Mouse (Mus musculus) brain, embryonic 14.5 days (tissue): ENCODE results near the gene Olfr108. TPM values are rescaled to one million over a fixed set of nuclear protein-coding genes. Genes with fewer than 3 reads are reported as not detected.

Experiments
- DNase-seq: peaks from one replicate; pipeline ENCODE4 v3.0.0-alpha.2; 2011; ENCODE audit warnings: low read depth
- CTCF ChIP-seq: fragments of 200-500 bp; IDR thresholded peaks from 2 replicates; pipeline ENCODE4 v1.5.1; 2012; ENCODE audit warnings: inconsistent platforms, mild to moderate bottlenecking, moderate library complexity, borderline replicate concordance; ENCODE audit not compliant: insufficient read depth, insufficient read length; ENCODE audit errors: extremely low read depth
- POLR2A ChIP-seq: fragments of 200-500 bp; IDR thresholded peaks from 2 replicates; pipeline ENCODE4 v1.6.1; 2012; ENCODE audit warnings: mild to moderate bottlenecking, inconsistent platforms, borderline replicate concordance; ENCODE audit not compliant: poor library complexity, insufficient read depth, insufficient read length, severe bottlenecking; ENCODE audit errors: extremely low read depth
- polyA plus RNA-seq: library from polyadenylated mRNA; depleted of rRNA; stranded (reverse); fragments of >200 nt; gene quantifications from 2 replicates; pipeline ENCODE4 v1.2.3, GENCODE M21; 2012; rRNA removed

Olfr108 gene
- not detected in 2 replicates for polyA plus RNA-seq

DNA sequence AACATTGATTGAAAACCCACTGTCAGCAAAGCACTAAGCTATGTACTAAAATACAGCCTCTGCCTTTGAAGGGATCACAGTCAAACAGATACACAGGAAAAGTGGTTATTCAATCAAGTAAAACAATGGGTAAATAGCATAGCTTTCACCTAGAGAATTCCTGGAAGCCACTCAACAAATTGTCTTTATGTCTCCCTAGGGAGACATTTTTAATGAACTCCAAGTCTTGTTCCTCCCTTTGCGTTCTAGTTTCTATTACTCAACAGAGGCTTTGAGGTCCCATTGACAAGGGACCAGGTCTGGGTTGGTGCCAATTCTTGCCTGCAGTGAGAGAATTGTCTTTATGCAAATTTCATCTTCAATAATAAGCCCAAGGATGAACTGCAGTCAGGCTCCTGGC, at the start of gene Olfr108:
TSS of gene Olfr108 (plus strand) at position 301 of the 400 bp plus-strand sequence.
- no peak for DNase-seq

GRCm38 (mm10) chr17:37398926-37399325, 46.4 kb upstream of the Olfr108 start, which contains the start of gene Olfr107:
TSS of gene Olfr107 (plus strand) at chr17:37399226.
- no peak for DNase-seq
- TF ChIP-seq CTCF: no peak
- no peak for TF ChIP-seq POLR2A

More for the DNA sequence above, at the start of gene Olfr108:
- TF ChIP-seq POLR2A (no peak), CTCF (no peak)

GRCm38 (mm10) chr17:37413380-37413779, 31.9 kb upstream of the Olfr108 start:
- DNase-seq: no peak
- TF ChIP-seq POLR2A (no peak), CTCF (no peak)

- TF ChIP-seq CTCF (no peak), POLR2A (no peak)
- DNase-seq: no peak
Measured at GRCm38 (mm10) chr17:37458616-37459015, 13.3 kb downstream of the Olfr108 start, which contains the start of gene Olfr109. TSS of gene Olfr109 (plus strand) at chr17:37458916.

GRCm38 (mm10) chr17:37483452-37483851, 38.2 kb downstream of the Olfr108 start, which contains the start of gene H2-M2:
TSS of gene H2-M2 (minus strand) at chr17:37483552.
- no peak for DNase-seq
- TF ChIP-seq CTCF (no peak), POLR2A (no peak)

DNA sequence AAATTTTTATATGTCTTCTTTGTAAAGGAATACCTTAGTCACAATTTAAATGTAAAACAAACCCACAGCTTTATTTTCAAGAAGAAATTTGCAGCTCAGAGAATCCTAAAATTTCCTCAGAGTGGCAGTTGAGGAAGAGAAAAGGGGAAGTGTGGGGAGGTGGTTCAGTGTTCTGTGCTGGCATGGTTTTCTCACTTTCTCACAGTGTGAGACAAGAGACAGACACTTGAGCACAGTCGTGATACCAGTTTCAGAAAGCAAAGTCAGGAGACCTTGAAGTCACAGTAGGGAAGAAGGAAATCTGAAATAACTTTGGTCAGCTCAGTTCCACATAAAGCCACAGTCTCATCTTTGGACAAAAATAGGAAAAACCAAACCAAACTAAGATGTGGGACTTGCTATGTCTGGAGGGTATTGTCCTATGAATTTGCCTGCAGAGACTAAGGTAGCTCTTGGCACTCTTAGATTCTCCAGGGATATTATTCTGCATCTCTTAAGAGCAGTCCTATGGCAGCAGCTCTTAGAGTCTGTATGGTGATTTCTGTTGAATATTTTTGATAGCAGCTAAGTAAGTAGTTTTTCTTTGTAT, 46.7 kb downstream of the Olfr108 start, which contains the start of gene Olfr110:
TSS of gene Olfr110 (plus strand) at position 539 of the 589 bp plus-strand sequence.
- TF ChIP-seq POLR2A (no peak), CTCF (no peak)
- DNase-seq: no peak

Other genes with a start within 250 kb of the Olfr108 start
- not detected in 2 replicates for gene Olfr94, start 244.5 kb upstream of the Olfr108 start, polyA plus RNA-seq
- gene Olfr95, start 232.4 kb upstream of the Olfr108 start, polyA plus RNA-seq: 0.03 and 0.05 TPM in 2 replicates
- not detected in 2 replicates for gene Olfr96, start 225.3 kb upstream of the Olfr108 start, polyA plus RNA-seq
- gene Olfr97, start 208.2 kb upstream of the Olfr108 start, polyA plus RNA-seq: not detected in 2 replicates
- gene Olfr98, start 181.7 kb upstream of the Olfr108 start, polyA plus RNA-seq: not detected in 2 replicates
- gene H2-M3, start 175.3 kb upstream of the Olfr108 start, polyA plus RNA-seq: 0.42 and 0.68 TPM in 2 replicates
- gene Olfr99, start 162.0 kb upstream of the Olfr108 start, polyA plus RNA-seq: not detected in 2 replicates
- not detected in 2 replicates for gene Olfr101, start 141.2 kb upstream of the Olfr108 start, polyA plus RNA-seq
- gene Olfr102, start 128.4 kb upstream of the Olfr108 start, polyA plus RNA-seq: not detected in 2 replicates
- not detected in 2 replicates for gene Olfr103, start 105.8 kb upstream of the Olfr108 start, polyA plus RNA-seq
- not detected in 2 replicates for gene Olfr104-ps, start 85.9 kb upstream of the Olfr108 start, polyA plus RNA-seq
- gene Olfr105-ps, start 66.4 kb upstream of the Olfr108 start, polyA plus RNA-seq: not detected in 2 replicates
- not detected in 2 replicates for gene Olfr106-ps, start 55.1 kb upstream of the Olfr108 start, polyA plus RNA-seq
- not detected in 2 replicates for gene Olfr107, start 46.3 kb upstream of the Olfr108 start, polyA plus RNA-seq
- gene Olfr109, start 13.4 kb downstream of the Olfr108 start, polyA plus RNA-seq: not detected in 2 replicates
- not detected in 2 replicates for gene H2-M2, start 38.1 kb downstream of the Olfr108 start, polyA plus RNA-seq
- not detected in 2 replicates for gene Olfr110, start 47.0 kb downstream of the Olfr108 start, polyA plus RNA-seq
- gene Olfr111, start 62.5 kb downstream of the Olfr108 start, polyA plus RNA-seq: 0.04 and 0.08 TPM in 2 replicates
- gene Olfr112, start 124.0 kb downstream of the Olfr108 start, polyA plus RNA-seq: not detected in 2 replicates
- gene Olfr113, start 132.2 kb downstream of the Olfr108 start, polyA plus RNA-seq: not detected in 2 replicates
- not detected in 2 replicates for gene Olfr114, start 147.3 kb downstream of the Olfr108 start, polyA plus RNA-seq
- not detected in 2 replicates for gene Olfr115, start 181.6 kb downstream of the Olfr108 start, polyA plus RNA-seq
- gene Olfr116, start 181.7 kb downstream of the Olfr108 start, polyA plus RNA-seq: not detected in 2 replicates
- gene Olfr117, start 218.3 kb downstream of the Olfr108 start, polyA plus RNA-seq: not detected in 2 replicates
- gene Olfr118, start 221.5 kb downstream of the Olfr108 start, polyA plus RNA-seq: not detected in 2 replicates